ENCODE assay signal across 23 mouse cellular contexts in the genomic region with DNA sequence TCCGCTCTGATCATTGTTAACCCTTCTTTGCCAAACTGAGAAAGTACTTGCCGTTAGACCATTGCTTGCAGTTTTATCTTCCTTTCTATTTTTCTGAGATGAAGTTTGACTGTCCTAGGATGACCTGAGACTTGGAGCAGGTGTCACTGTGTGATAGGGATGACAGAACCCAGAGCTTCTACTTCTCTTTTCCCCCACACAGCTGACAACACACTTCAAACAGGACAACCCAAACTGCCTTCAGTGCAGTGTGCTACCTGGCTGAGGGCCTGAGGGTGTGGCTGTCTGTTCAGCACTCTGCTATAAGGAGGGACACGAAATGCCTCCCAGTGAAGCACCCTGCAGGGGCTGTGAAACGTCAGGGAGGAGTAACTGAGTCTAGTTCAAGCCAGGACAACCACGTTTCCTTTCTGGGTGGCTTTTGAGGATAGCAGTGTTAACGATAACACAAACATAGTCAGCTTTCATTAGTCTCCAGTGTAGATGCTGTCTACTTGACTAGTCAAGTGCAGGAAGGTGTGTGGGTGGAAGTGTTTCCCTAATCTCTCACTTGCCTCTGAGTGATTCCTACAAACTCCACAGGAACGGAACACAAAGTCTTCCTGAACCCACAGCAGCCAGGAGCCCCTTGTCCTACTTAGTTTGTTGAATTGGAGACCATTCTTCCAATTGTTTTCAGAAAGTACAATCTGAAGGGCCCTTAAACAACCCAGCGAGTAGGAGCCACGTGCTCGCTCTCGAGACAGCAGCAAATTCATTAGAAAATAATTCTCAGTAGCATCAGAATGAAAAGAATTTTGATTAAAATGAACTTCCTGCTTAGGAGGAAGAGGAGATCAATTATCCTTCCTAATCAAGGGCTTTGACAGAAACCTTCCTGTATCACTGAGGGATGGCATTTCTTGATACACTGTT.
DNase-seq lines count a peak whose midpoint lies in the region; ATAC-seq and TF ChIP-seq lines count a peak whose summit lies in the region.
"Had no signal": no experiment of that assay in that cellular context is flagged by ENCODE, and none has a peak within 500 bp of the region (broad histone marks: within the 10 kb centered on the region; RNA-seq: fewer than 3 reads in every experiment).

No protein-coding gene starts in this region.

- no peak overlapping the region for H3K4me3 ChIP-seq in layer of hippocampus, adult 2 months
- H3K4me3 ChIP-seq in forebrain, embryonic 15.5 days: no peak overlapping the region
- H3K4me3 ChIP-seq in cerebellum, adult 2 months (replicated peaks; ENCODE audit: insufficient read depth, low read depth, low read length): no peak overlapping the region
- H3K4me3 ChIP-seq: embryonic facial prominence, embryonic 10.5 days; heart, adult 2 months; heart, embryonic 13.5 days; hindbrain, embryonic 12.5 days; limb, embryonic 10.5 days; stomach, embryonic 15.5 days had no signal

- H3K4me2 ChIP-seq in forebrain, embryonic 15.5 days (replicated peaks): no peak overlapping the region
- H3K4me2 ChIP-seq: heart, embryonic 13.5 days; hindbrain, embryonic 12.5 days; lung, embryonic 14.5 days; midbrain, embryonic 11.5 days; stomach, embryonic 15.5 days had no signal

- TF ChIP-seq CTCF in layer of hippocampus, adult 2 months (conservative IDR thresholded peaks at IDR 0.05): no peak
- TF ChIP-seq CTCF in cerebellum, adult 2 months (IDR thresholded peaks at IDR 0.05; ENCODE audit: borderline replicate concordance, insufficient read depth, low read depth, low read length): no peak

- no peak for ATAC-seq in forebrain, embryonic 15.5 days (replicated peaks)
- ATAC-seq: forebrain, embryonic 16.5 days had no signal

- no peak for DNase-seq in layer of hippocampus, adult 2 months (ENCODE audit: low spot score in 2 of 2)
- DNase-seq in layer of hippocampus, postnatal 10 days (ENCODE audit: low spot score in 2 of 2): no peak
- DNase-seq in lung, postnatal 36 days: peak; percentile 27
- DNase-seq in lung, postnatal 10 days: no peak
- DNase-seq in brain, adult 2 months (ENCODE audit: low read depth, low spot score): peak; percentile 60
- DNase-seq in cerebellum, adult 2 months: no peak
- DNase-seq: adrenal gland, postnatal 14 days; cerebellum, adult 9-11 months; gastrocnemius, postnatal 25 days; heart, adult 2 months; kidney, adult 11 months; lung, embryonic 14.5 days; thymus, adult 18-20 months; thymus, postnatal 4 days had no signal

- H3K27me3 ChIP-seq in forebrain, embryonic 15.5 days: no peaks in the 10 kb centered on the region
- no peaks in the 10 kb centered on the region for H3K27me3 ChIP-seq in cerebellum, adult 2 months (ENCODE audit: control insufficient read depth, insufficient read depth, low read length)
- H3K27me3 ChIP-seq: hindbrain, embryonic 12.5 days; stomach, embryonic 15.5 days had no signal

- no peaks in the 10 kb centered on the region for H3K4me1 ChIP-seq in forebrain, embryonic 15.5 days
- no peaks in the 10 kb centered on the region for H3K4me1 ChIP-seq in cerebellum, adult 2 months (ENCODE audit: control insufficient read depth, insufficient read depth, low read length)
- H3K4me1 ChIP-seq: heart, embryonic 13.5 days; hindbrain, embryonic 12.5 days; stomach, embryonic 15.5 days had no signal

- 74% methylated on average over 11 of the region's 11 CpGs for WGBS in forebrain, embryonic 15.5 days
- 75% methylated on average over 11 of the region's 11 CpGs for WGBS in cerebellum, adult 2 months

- no peaks in the 10 kb centered on the region for H3K36me3 ChIP-seq in forebrain, embryonic 15.5 days
- H3K36me3 ChIP-seq: embryonic facial prominence, embryonic 10.5 days; heart, embryonic 13.5 days; hindbrain, embryonic 12.5 days; limb, embryonic 10.5 days; stomach, embryonic 15.5 days had no signal

- no peak for TF ChIP-seq POLR2A in cerebellum, adult 2 months (IDR thresholded peaks at IDR 0.05; ENCODE audit: borderline replicate concordance, insufficient read depth, low read length)

- H3K9me3 ChIP-seq in forebrain, embryonic 15.5 days: no peaks in the 10 kb centered on the region
- H3K9me3 ChIP-seq: embryonic facial prominence, embryonic 10.5 days; heart, embryonic 13.5 days; hindbrain, embryonic 12.5 days; limb, embryonic 10.5 days; stomach, embryonic 15.5 days had no signal

- peak overlapping the region; percentile 43; the same call in 1 of the 2 replicates for H3K27ac ChIP-seq in layer of hippocampus, adult 2 months
- H3K27ac ChIP-seq in forebrain, embryonic 15.5 days (replicated peaks): no peak overlapping the region
- H3K27ac ChIP-seq in cerebellum, adult 2 months (ENCODE audit: insufficient read depth, low read length): no peak overlapping the region
- H3K27ac ChIP-seq: embryonic facial prominence, embryonic 10.5 days; heart, adult 2 months; heart, embryonic 13.5 days; hindbrain, embryonic 12.5 days; kidney, postnatal 0 days; limb, embryonic 10.5 days; stomach, embryonic 15.5 days had no signal

- H3K9ac ChIP-seq in forebrain, embryonic 15.5 days (replicated peaks): no peak overlapping the region
- H3K9ac ChIP-seq: heart, embryonic 13.5 days; hindbrain, embryonic 12.5 days; lung, embryonic 14.5 days; stomach, embryonic 15.5 days had no signal

Comparison
In these comparisons a context has a peak if more than half of its experiments do, and no peak if none do; other contexts are left out.
1. DNase-seq: peak in lung, postnatal 36 days (single experiment) and brain, adult 2 months (single experiment); none in layer of hippocampus, adult 2 months (0 of 2), layer of hippocampus, postnatal 10 days (0 of 2), lung, postnatal 10 days (single experiment) and cerebellum, adult 2 months (0 of 2).